Mouse (Mus musculus) lung, postnatal 0 days (tissue): ENCODE data around the gene Cyp2c65.

Experiments
- CTCF ChIP-seq: IDR thresholded peaks from 2 replicates; pipeline ENCODE4 v1.5.1; 2016; ENCODE audit warnings: antibody characterized with exemption, mild to moderate bottlenecking
- EP300 ChIP-seq: IDR thresholded peaks from 2 replicates; pipeline ENCODE4 v1.6.1; 2016; ENCODE audit warnings: antibody characterized with exemption, mild to moderate bottlenecking, control low read depth

- TF ChIP-seq CTCF, result no peak
- no peak for TF ChIP-seq EP300
Measured at GRCm38 (mm10) chr19:39113644-39114043, 52.8 kb downstream of the Cyp2c65 start, which contains the start of gene Cyp2c66.
